Mouse (Mus musculus) brain, embryonic 14.5 days (tissue): Measurements from ENCODE around the gene Chmp5.

Source experiments
- CTCF ChIP-seq: fragments of 200-500 bp; IDR thresholded peaks from 2 replicates; pipeline ENCODE4 v1.5.1; 2012; ENCODE audit warnings: inconsistent platforms, mild to moderate bottlenecking, moderate library complexity, borderline replicate concordance; ENCODE audit not compliant: insufficient read depth, insufficient read length; ENCODE audit errors: extremely low read depth
- POLR2A ChIP-seq: fragments of 200-500 bp; IDR thresholded peaks from 2 replicates; pipeline ENCODE4 v1.6.1; 2012; ENCODE audit warnings: mild to moderate bottlenecking, inconsistent platforms, borderline replicate concordance; ENCODE audit not compliant: poor library complexity, insufficient read depth, insufficient read length, severe bottlenecking; ENCODE audit errors: extremely low read depth

DNA sequence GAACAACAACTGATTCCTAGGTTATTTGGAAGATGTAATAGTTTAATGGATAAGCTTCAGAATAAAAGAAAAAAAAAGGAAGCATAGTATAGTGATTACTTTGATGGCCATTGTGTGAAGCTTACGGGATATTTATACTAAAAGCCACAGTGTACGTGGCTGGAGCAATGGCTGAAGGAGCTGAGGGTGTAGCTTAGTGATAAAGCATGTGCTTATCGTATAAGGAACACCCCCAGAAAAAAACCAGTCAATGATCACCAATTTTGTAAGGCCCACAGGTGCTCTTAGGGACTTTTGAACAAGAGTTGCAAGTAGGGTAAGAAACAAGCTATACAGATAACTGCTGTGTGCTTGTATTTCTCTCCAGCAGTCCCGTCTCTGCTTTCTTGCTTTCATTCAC lies 49.7 kb downstream of the Chmp5 start:
- TF ChIP-seq CTCF = no peak
- no peak for TF ChIP-seq POLR2A
